Mouse (Mus musculus) heart, embryonic 10.5 days (tissue): ENCODE measurements around the gene Gm49361. TPM values are rescaled to one million over a fixed set of nuclear protein-coding genes. Genes with fewer than 3 reads are reported as not detected.
"Not testable (repeated sequence)": the region's sequence is repeated elsewhere in the genome, so short reads cannot be mapped to it uniquely, and the experiment has no call there.

Experiments used
- DNase-seq: peaks from one replicate; pipeline ENCODE4 v3.0.0-alpha.2; 2017; ENCODE audit warnings: low spot score
- H3K27ac ChIP-seq: fragments of 300-500 bp; sonication (generic); 2 replicates; pipeline ENCODE4 v1.5.1; 2016; ENCODE audit warnings: mild to moderate bottlenecking
- H3K27me3 ChIP-seq: fragments of 300-500 bp; sonication (generic); 2 replicates; pipeline ENCODE4 v1.6.1; 2016; ENCODE audit warnings: mild to moderate bottlenecking; ENCODE audit not compliant: poor library complexity, insufficient read depth, severe bottlenecking
- H3K36me3 ChIP-seq: fragments of 300-500 bp; sonication (generic); 2 replicates; pipeline ENCODE4 v1.6.1; 2016; ENCODE audit warnings: mild to moderate bottlenecking, moderate library complexity
- H3K4me1 ChIP-seq: fragments of 300-500 bp; sonication (generic); 2 replicates; pipeline ENCODE4 v1.6.1; 2016; ENCODE audit warnings: mild to moderate bottlenecking
- H3K4me3 ChIP-seq: fragments of 300-500 bp; sonication (generic); 2 replicates; pipeline ENCODE4 v1.5.1; 2016; ENCODE audit warnings: mild to moderate bottlenecking, moderate library complexity
- H3K9me3 ChIP-seq: fragments of 300-500 bp; sonication (generic); 2 replicates; pipeline ENCODE4 v1.6.1; 2016; ENCODE audit warnings: mild to moderate bottlenecking, moderate library complexity
- WGBS: fragments of 180-500 bp; shearing (Covaris S2); methylation state at CpG from one replicate; pipeline ENCODE4 v1.1.7; 2016; 5-methylcytosine and 5-hydroxymethylcytosine counted together
- polyA plus RNA-seq: library from polyadenylated mRNA; unstranded; fragments of >200 nt; fragmentation: Nextera tagmentation; extraction: Ambion mirVana; gene quantifications from 2 replicates; pipeline ENCODE4 v1.2.1, GENCODE M21; 2016

Gene Gm49361
- polyA plus RNA-seq, 1 experiment from 2014 or later: not detected

GRCm38 (mm10) chr14:57665628-57665950 lies 80.3 kb downstream of the Gm49361 start:
- DNase-seq: no peak
- Histone ChIP-seq H3K36me3 (no peaks in the 10 kb centered on the region), H3K9me3 (no peaks in the 10 kb centered on the region), H3K27ac (peak overlapping the region; percentile 99), H3K4me3 (peak overlapping the region; percentile 92), H3K27me3 (no peaks in the 10 kb centered on the region), H3K4me1 (peaks cover 7% of the 10 kb centered on the region; the same call in 1 of the 2 replicates)
- WGBS: 12% methylated on average over 10 of the region's 10 CpGs

GRCm38 (mm10) chr14:57664822-57665627 lies 80.9 kb downstream of the Gm49361 start, which contains the start of gene Xpo4:
Gene Xpo4 (minus strand): TSS chr14:57665430.
- peaks cover 7% of the 10 kb centered on the region; the same call in 1 of the 2 replicates for H3K4me1 ChIP-seq
- H3K9me3 ChIP-seq: no peaks in the 10 kb centered on the region
- under 1% methylated on average over 80 of the region's 80 CpGs for WGBS
- peak; percentile 92 for DNase-seq
- H3K27me3 ChIP-seq: no peaks in the 10 kb centered on the region
- no peaks in the 10 kb centered on the region for H3K36me3 ChIP-seq
- peak within 1 kb of the TSS; percentile 92 for H3K4me3 ChIP-seq
- peak within 1 kb of the TSS; percentile 99 for H3K27ac ChIP-seq

- peaks cover 7% of the 10 kb centered on the region; the same call in 1 of the 2 replicates for H3K4me1 ChIP-seq
- no peaks in the 10 kb centered on the region for H3K36me3 ChIP-seq
- peak overlapping the region; percentile 99 for H3K27ac ChIP-seq
- DNase-seq: peak; percentile 79
- H3K4me3 ChIP-seq: peak overlapping the region; percentile 92
- no peaks in the 10 kb centered on the region for H3K27me3 ChIP-seq
- under 1% methylated on average over 19 of the region's 19 CpGs for WGBS
- H3K9me3 ChIP-seq: no peaks in the 10 kb centered on the region
Observed at GRCm38 (mm10) chr14:57664311-57664821, 81.5 kb downstream of the Gm49361 start.

GRCm38 (mm10) chr14:57663630-57664029 lies 82.3 kb downstream of the Gm49361 start:
- peak overlapping the region; percentile 92 for H3K4me3 ChIP-seq
- no peaks in the 10 kb centered on the region for H3K9me3 ChIP-seq
- 29% methylated on average over 1 of the region's 1 CpGs for WGBS
- H3K27me3 ChIP-seq: no peaks in the 10 kb centered on the region
- H3K36me3 ChIP-seq: no peaks in the 10 kb centered on the region
- DNase-seq: no peak
- H3K27ac ChIP-seq: peak overlapping the region; percentile 99
- peaks cover 7% of the 10 kb centered on the region; the same call in 1 of the 2 replicates for H3K4me1 ChIP-seq

GRCm38 (mm10) chr14:57658301-57658700 lies 87.6 kb downstream of the Gm49361 start:
- no peaks in the 10 kb centered on the region for H3K36me3 ChIP-seq
- 95% methylated on average over 4 of the region's 4 CpGs for WGBS
- no peaks in the 10 kb centered on the region for H3K27me3 ChIP-seq
- no peak for DNase-seq
- no peaks in the 10 kb centered on the region for H3K4me1 ChIP-seq
- no peak overlapping the region for H3K4me3 ChIP-seq
- no peaks in the 10 kb centered on the region for H3K9me3 ChIP-seq
- H3K27ac ChIP-seq: no peak overlapping the region

- H3K27me3 ChIP-seq: no peaks in the 10 kb centered on the region
- no peak for DNase-seq
- H3K9me3 ChIP-seq: no peaks in the 10 kb centered on the region
- WGBS: 90% methylated on average over 2 of the region's 2 CpGs
- no peak overlapping the region for H3K27ac ChIP-seq
- H3K36me3 ChIP-seq: no peaks in the 10 kb centered on the region
- H3K4me1 ChIP-seq: 0 out of 2 replicates have a peak, but pooled peaks cover 4% of the 10 kb centered on the region
- H3K4me3 ChIP-seq: no peak overlapping the region
Observed at GRCm38 (mm10) chr14:57657500-57657899, 88.4 kb downstream of the Gm49361 start.

- H3K4me1 ChIP-seq, H3K27ac ChIP-seq, H3K36me3 ChIP-seq, H3K4me3 ChIP-seq, H3K9me3 ChIP-seq, H3K27me3 ChIP-seq, DNase-seq: not testable (repeated sequence)
- WGBS: 90% methylated on average over 3 of the region's 3 CpGs
Observed at GRCm38 (mm10) chr14:57656519-57656918, 89.4 kb downstream of the Gm49361 start.

- no peaks in the 10 kb centered on the region for H3K9me3 ChIP-seq
- no peak for DNase-seq
- no peak overlapping the region for H3K27ac ChIP-seq
- no peak overlapping the region for H3K4me3 ChIP-seq
- H3K27me3 ChIP-seq: no peaks in the 10 kb centered on the region
- peaks cover 10% of the 10 kb centered on the region; the same call in 1 of the 2 replicates for H3K4me1 ChIP-seq
- no peaks in the 10 kb centered on the region for H3K36me3 ChIP-seq
Observed at GRCm38 (mm10) chr14:57649501-57649900, 96.4 kb downstream of the Gm49361 start.

- Histone ChIP-seq H3K4me1 (peaks cover 6% of the 10 kb centered on the region; the same call in 1 of the 2 replicates), H3K27me3 (no peaks in the 10 kb centered on the region), H3K4me3 (no peak overlapping the region), H3K9me3 (no peaks in the 10 kb centered on the region), H3K27ac (no peak overlapping the region), H3K36me3 (peaks cover 11% of the 10 kb centered on the region)
- DNase-seq: no peak
- 83% methylated on average over 4 of the region's 4 CpGs for WGBS
Observed at GRCm38 (mm10) chr14:57646155-57646554, 99.7 kb downstream of the Gm49361 start.

- peaks cover 17% of the 10 kb centered on the region for H3K36me3 ChIP-seq
- no peak overlapping the region for H3K4me3 ChIP-seq
- H3K27ac ChIP-seq: no peak overlapping the region
- no peaks in the 10 kb centered on the region for H3K27me3 ChIP-seq
- DNase-seq: no peak
- peaks cover 17% of the 10 kb centered on the region; the same call in 1 of the 2 replicates for H3K4me1 ChIP-seq
- 92% methylated on average over 3 of the region's 3 CpGs for WGBS
- no peaks in the 10 kb centered on the region for H3K9me3 ChIP-seq
Observed at GRCm38 (mm10) chr14:57639153-57639552, 106.8 kb downstream of the Gm49361 start.

GRCm38 (mm10) chr14:57634141-57634540 lies 111.8 kb downstream of the Gm49361 start:
- no peak for DNase-seq
- Histone ChIP-seq H3K36me3 (peaks cover 11% of the 10 kb centered on the region; the same call in 1 of the 2 replicates), H3K9me3 (no peaks in the 10 kb centered on the region), H3K27me3 (no peaks in the 10 kb centered on the region), H3K27ac (no peak overlapping the region), H3K4me3 (no peak overlapping the region), H3K4me1 (peaks cover 29% of the 10 kb centered on the region)
- WGBS: 32% methylated on average over 5 of the region's 5 CpGs

- Histone ChIP-seq H3K4me1 (peaks cover 15% of the 10 kb centered on the region), H3K27ac (no peak overlapping the region), H3K36me3 (peaks cover 45% of the 10 kb centered on the region), H3K9me3 (no peaks in the 10 kb centered on the region), H3K4me3 (no peak overlapping the region), H3K27me3 (no peaks in the 10 kb centered on the region)
- DNase-seq: no peak
- WGBS: 78% methylated on average over 4 of the region's 4 CpGs
Observed at GRCm38 (mm10) chr14:57629595-57629994, 116.3 kb downstream of the Gm49361 start.

GRCm38 (mm10) chr14:57622934-57623333 lies 123.0 kb downstream of the Gm49361 start:
- Histone ChIP-seq H3K9me3 (no peaks in the 10 kb centered on the region), H3K27me3 (no peaks in the 10 kb centered on the region), H3K27ac (no peak overlapping the region), H3K4me1 (no peaks in the 10 kb centered on the region; the same call in 1 of the 2 replicates), H3K36me3 (peaks cover 50% of the 10 kb centered on the region), H3K4me3 (no peak overlapping the region)
- 75% methylated on average over 3 of the region's 3 CpGs for WGBS
- DNase-seq: no peak
